In the genomic region with DNA sequence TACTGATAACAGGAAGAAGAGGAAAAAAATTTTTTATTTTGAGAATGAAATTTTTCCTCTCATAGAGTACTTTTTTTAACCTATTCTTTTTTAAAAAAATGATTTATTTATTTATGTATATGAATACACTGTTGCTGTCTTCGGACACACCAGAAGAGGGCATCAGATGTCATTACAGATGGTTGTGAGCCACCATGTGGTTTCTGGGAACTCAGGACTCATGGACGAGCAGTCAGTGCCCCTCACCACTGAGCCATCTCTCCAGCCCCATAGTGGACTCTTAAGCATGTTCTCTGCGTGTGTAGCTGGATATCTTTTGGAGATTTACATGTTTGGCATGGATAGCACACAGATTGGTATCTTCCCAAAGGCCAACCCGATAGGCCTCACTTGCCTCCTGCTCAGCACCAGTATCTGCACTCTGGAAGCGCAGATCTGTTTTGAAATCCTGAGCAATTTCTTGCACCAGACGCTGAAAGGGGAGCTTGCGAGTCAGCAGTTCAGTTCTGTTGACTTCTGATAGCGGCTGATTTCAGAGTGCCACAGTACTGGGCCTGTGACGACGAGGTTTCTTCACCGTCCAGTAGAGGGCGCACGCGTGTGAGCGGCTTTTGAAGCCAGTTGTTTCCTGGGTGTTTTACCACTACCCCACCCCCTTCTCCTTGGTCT, we compare ENCODE assay signal across 8 mouse cellular contexts. TPM values are rescaled to one million over a fixed set of nuclear protein-coding genes. Genes with fewer than 3 reads are reported as not detected.
DNase-seq lines count a peak whose midpoint lies in the region; ATAC-seq and TF ChIP-seq lines count a peak whose summit lies in the region.

No protein-coding gene starts in this region.

- H3K27ac ChIP-seq in bone marrow, adult 2 months (ENCODE audit: control insufficient read depth, insufficient read depth, low read depth, low read length, poor library complexity), result peak overlapping the region; percentile 88
- H3K27ac ChIP-seq in gastrocnemius, adult 2 months, result peak overlapping the region; percentile 82
- no peak overlapping the region for H3K27ac ChIP-seq in intestine, postnatal 0 days (ENCODE audit: low read depth, low read length)
- peak overlapping the region; percentile 91 for H3K27ac ChIP-seq in liver, postnatal 0 days (ENCODE audit: low read depth)

- DNase-seq in urinary bladder, adult 18-20 months (ENCODE audit: low spot score in 2 of 2), result peak; percentile 57 to 71
- no peak for DNase-seq in urinary bladder, postnatal 10 days (ENCODE audit: low spot score)
- DNase-seq in gastrocnemius, adult 2 months, result peak; percentile 88
- DNase-seq in liver, postnatal 0 days, result peak; percentile 93
- peak; percentile 71 for DNase-seq in right cerebral cortex, adult 18-20 months
- peak; percentile 59 for DNase-seq in urinary bladder, adult 2 months (ENCODE audit: low spot score)

- no peak overlapping the region for H3K9ac ChIP-seq in intestine, postnatal 0 days (ENCODE audit: low read depth, low read length)
- H3K9ac ChIP-seq in liver, postnatal 0 days (replicated peaks), result no peak overlapping the region

- no peak for TF ChIP-seq POLR2A in bone marrow, adult 2 months (IDR thresholded peaks at IDR 0.05; ENCODE audit: borderline replicate concordance, control insufficient read depth, low read depth, low read length)

- intact Hi-C loops in gastrocnemius, adult 2 months (cut with DNase I), result loop anchor here (10.0 kb wide), 1 partner anchor 193 kb away; no protein-coding TSS in a partner anchor

- peaks cover 6% of the 10 kb centered on the region; the same call in 1 of the 2 replicates for H3K36me3 ChIP-seq in intestine, postnatal 0 days (ENCODE audit: control insufficient read depth, insufficient read depth)
- peaks cover 10% of the 10 kb centered on the region for H3K36me3 ChIP-seq in liver, postnatal 0 days (replicated peaks; ENCODE audit: insufficient read depth, low read length)

- no peaks in the 10 kb centered on the region for H3K9me3 ChIP-seq in intestine, postnatal 0 days (ENCODE audit: control insufficient read depth)
- no peaks in the 10 kb centered on the region for H3K9me3 ChIP-seq in liver, postnatal 0 days (ENCODE audit: low read length)

- peak; percentile 96 for TF ChIP-seq EP300 in liver, postnatal 0 days (IDR thresholded peaks at IDR 0.05; ENCODE audit: low read depth)

- peak; percentile 20 for ATAC-seq in intestine, postnatal 0 days
- peak; percentile 38 for ATAC-seq in liver, postnatal 0 days

- no peak overlapping the region for H3K4me2 ChIP-seq in intestine, postnatal 0 days (replicated peaks; ENCODE audit: low read depth)
- peak overlapping the region; percentile 36; the same call in 1 of the 2 replicates for H3K4me2 ChIP-seq in liver, postnatal 0 days (ENCODE audit: low read depth, low read length)

- H3K4me1 ChIP-seq in bone marrow, adult 2 months (ENCODE audit: control insufficient read depth, insufficient read depth, low read length), result peaks cover 6% of the 10 kb centered on the region
- H3K4me1 ChIP-seq in intestine, postnatal 0 days (replicated peaks; ENCODE audit: control insufficient read depth, insufficient read depth, low read length), result no peaks in the 10 kb centered on the region
- H3K4me1 ChIP-seq in liver, postnatal 0 days (ENCODE audit: insufficient read depth), result peaks cover 24% of the 10 kb centered on the region

- H3K4me3 ChIP-seq in bone marrow, adult 2 months (replicated peaks; ENCODE audit: control insufficient read depth, low read depth, low read length), result no peak overlapping the region
- peak overlapping the region; percentile 43 for H3K4me3 ChIP-seq in gastrocnemius, adult 2 months
- H3K4me3 ChIP-seq in intestine, postnatal 0 days (ENCODE audit: low read depth, low read length), result no peak overlapping the region
- no peak overlapping the region for H3K4me3 ChIP-seq in liver, postnatal 0 days (ENCODE audit: low read depth, low read length)

- peak; percentile 97 for TF ChIP-seq CTCF in bone marrow, adult 2 months (IDR thresholded peaks at IDR 0.05; ENCODE audit: control insufficient read depth, insufficient read depth, low read length)
- TF ChIP-seq CTCF in gastrocnemius, adult 2 months (IDR thresholded peaks at IDR 0.05), result peak; percentile 79
- TF ChIP-seq CTCF in intestine, postnatal 0 days (IDR thresholded peaks at IDR 0.05; ENCODE audit: low read depth), result peak; percentile 88
- peak; percentile 96 for TF ChIP-seq CTCF in liver, postnatal 0 days (IDR thresholded peaks at IDR 0.05; ENCODE audit: low read depth)

- 11% methylated on average over 15 of the region's 15 CpGs for WGBS in bone marrow, adult 2 months
- 28% methylated on average over 15 of the region's 15 CpGs for WGBS in intestine, postnatal 0 days
- WGBS in liver, postnatal 0 days (ENCODE audit: insufficient replicate concordance), result 13% methylated on average over 15 of the region's 15 CpGs

- H3K27me3 ChIP-seq in intestine, postnatal 0 days (replicated peaks; ENCODE audit: control insufficient read depth, insufficient read depth, low read length), result no peaks in the 10 kb centered on the region
- no peaks in the 10 kb centered on the region for H3K27me3 ChIP-seq in liver, postnatal 0 days (ENCODE audit: insufficient read depth, low read length)

RNA-seq across cellular contexts. Expression of a gene that starts 5.0 kb away (rescaled TPM):
- polyA plus RNA-seq in bone marrow, adult 2 months (2011; ENCODE audit: insufficient read depth, insufficient read length, low replicate concordance, missing spikeins), result 274 and 493 TPM in 2 replicates
- total RNA-seq in gastrocnemius, adult 2 months (2021), result 10 to 100 TPM; 57.2 to 72.1 TPM
- polyA plus RNA-seq in intestine, postnatal 0 days (2015; fragmentation: Nextera tagmentation; extraction: Ambion mirVana), result 209 TPM in 2 replicates
- polyA plus RNA-seq in liver, postnatal 0 days (2015; fragmentation: Nextera tagmentation; extraction: Ambion mirVana), result 349 and 355 TPM in 2 replicates
- polyA plus RNA-seq in urinary bladder, adult 2 months (2012; rRNA removed), result 47.7 and 53.9 TPM in 2 replicates

RNA-seq across cellular contexts. Expression of a gene that starts 17.8 kb away (rescaled TPM):
- polyA plus RNA-seq in bone marrow, adult 2 months (2011; ENCODE audit: insufficient read depth, insufficient read length, low replicate concordance, missing spikeins), result 9.0 and 11.1 TPM in 2 replicates
- 1 to 10 TPM; 4.1 to 4.7 TPM for total RNA-seq in gastrocnemius, adult 2 months (2021)
- polyA plus RNA-seq in intestine, postnatal 0 days (2015; fragmentation: Nextera tagmentation; extraction: Ambion mirVana), result 1.6 and 1.8 TPM in 2 replicates
- polyA plus RNA-seq in liver, postnatal 0 days (2015; fragmentation: Nextera tagmentation; extraction: Ambion mirVana), result 1.3 and 2.3 TPM in 2 replicates
- 3.0 and 5.3 TPM in 2 replicates for polyA plus RNA-seq in urinary bladder, adult 2 months (2012; rRNA removed)
